Mouse (Mus musculus): ENCODE results near the gene Tmem143. TPM values are rescaled to one million over a fixed set of nuclear protein-coding genes. Genes with fewer than 3 reads are reported as not detected.
A peak's percentile ranks its signal among the peaks of the same experiment; 100 is the strongest.

Tmem143 gene
- polyA plus RNA-seq (2014; fragmentation: Nextera tagmentation; extraction: Ambion mirVana): 3.1 and 4.6 TPM in 2 replicates

DNA sequence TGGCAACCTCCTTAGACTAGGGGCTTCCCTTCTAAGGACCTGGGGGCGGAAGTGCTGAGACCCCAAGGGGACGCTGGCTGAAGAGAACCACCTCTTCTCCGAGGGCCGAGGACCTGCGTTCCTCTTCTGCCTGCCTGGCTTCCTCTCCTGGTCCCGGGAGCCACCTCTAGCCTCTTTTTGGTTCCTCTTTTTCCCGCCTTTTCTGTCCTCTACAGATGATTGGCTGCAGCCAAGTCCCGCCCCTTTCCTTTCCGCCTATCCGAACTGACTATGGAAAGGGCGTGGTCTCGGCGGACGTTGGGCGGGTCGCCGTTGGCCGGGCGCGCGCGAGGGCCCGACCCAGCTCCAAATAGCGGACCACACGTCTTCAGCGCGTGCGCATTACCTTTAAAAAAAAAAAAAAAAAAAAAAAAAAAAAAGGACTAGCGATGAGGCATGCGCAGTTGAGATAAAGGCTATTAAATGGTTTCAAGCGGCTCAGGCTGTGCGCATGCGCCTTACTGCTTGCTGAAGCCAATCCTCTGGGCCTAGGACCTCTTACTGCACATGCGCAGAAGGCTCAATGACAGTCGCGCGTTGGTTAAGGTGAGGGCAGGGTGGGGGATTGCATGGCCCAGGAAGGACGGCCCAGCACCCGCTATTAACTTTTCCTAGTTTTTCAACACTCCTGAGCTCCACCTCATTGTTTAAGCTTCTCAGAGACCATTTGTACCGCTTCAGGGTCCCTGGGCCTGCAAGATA is at the start of gene Tmem143, which contains the start of gene Syngr4:
Tmem143 (plus strand) TSS at position 425 of the 741 bp plus-strand sequence.
Syngr4 (minus strand) TSS at position 198 of the 741 bp plus-strand sequence.
- Histone ChIP-seq H3K4me2 (replicated peaks; ENCODE audit: low read depth, low read length) (peak within 1 kb of the TSS; percentile 71), H3K27me3 (ENCODE audit: control insufficient read depth, insufficient read depth, low read length) (no peaks in the 10 kb centered on the region), H3K4me1 (replicated peaks; ENCODE audit: control insufficient read depth, insufficient read depth, low read length) (no peaks in the 10 kb centered on the region), H3K9me3 (ENCODE audit: control insufficient read depth, low read length) (no peaks in the 10 kb centered on the region), H3K9ac (ENCODE audit: low read depth, low read length) (peak within 1 kb of the TSS; percentile 62), H3K27ac (ENCODE audit: low read depth, low read length) (0 out of 2 replicates have a peak within 1 kb of the TSS, but pooled peaks have one; percentile 1), H3K36me3 (ENCODE audit: control insufficient read depth, insufficient read depth, low read length) (no peaks in the 10 kb centered on the region), H3K4me3 (ENCODE audit: low read depth, low read length) (peak within 1 kb of the TSS; percentile 46)
- peak; percentile 98 for DNase-seq (ENCODE audit: low spot score)
- WGBS: 2% methylated on average over 40 of the region's 40 CpGs
- peak; percentile 91 for ATAC-seq (ENCODE audit: low FRiP score)

DNA sequence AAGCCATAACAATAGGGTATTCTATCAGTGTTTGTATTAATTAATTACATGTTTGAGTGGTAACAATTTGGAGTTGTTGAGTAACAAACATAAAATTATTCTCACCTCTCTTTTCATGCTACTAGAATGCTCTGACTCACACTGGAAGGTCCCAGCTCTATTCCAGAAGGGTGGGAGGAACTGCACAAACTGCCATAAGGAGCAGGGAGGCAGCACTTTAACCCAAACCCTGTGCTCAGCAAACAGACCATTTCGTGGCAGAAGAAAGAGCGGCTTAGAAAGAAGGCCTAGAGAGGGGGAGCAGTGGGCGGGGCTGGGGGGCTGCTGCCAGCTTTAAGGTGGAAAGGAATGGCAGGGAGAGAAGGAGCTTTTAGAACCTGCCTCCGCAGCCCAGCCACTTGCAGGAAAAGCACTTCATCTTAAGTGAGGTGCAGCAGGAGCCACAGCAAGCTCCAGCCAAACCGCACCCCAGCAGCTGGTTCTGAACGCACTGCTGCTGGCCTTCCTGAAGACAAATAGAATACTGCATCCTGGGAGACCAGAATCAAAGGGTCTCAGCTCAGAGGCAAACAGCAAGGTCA is 48.2 kb upstream of the Tmem143 start:
- no peaks in the 10 kb centered on the region for H3K4me1 ChIP-seq (replicated peaks; ENCODE audit: control insufficient read depth, insufficient read depth, low read length)
- H3K36me3 ChIP-seq (ENCODE audit: control insufficient read depth, insufficient read depth, low read length): no peaks in the 10 kb centered on the region
- DNase-seq (ENCODE audit: low spot score): no peak
- no peak overlapping the region for H3K9ac ChIP-seq (ENCODE audit: low read depth, low read length)
- H3K27me3 ChIP-seq (ENCODE audit: control insufficient read depth, insufficient read depth, low read length): no peaks in the 10 kb centered on the region
- no peak for ATAC-seq (ENCODE audit: low FRiP score)
- H3K4me2 ChIP-seq (replicated peaks; ENCODE audit: low read depth, low read length): no peak overlapping the region
- 9% methylated on average over 6 of the region's 6 CpGs for WGBS
- H3K27ac ChIP-seq (ENCODE audit: low read depth, low read length): no peak overlapping the region; the same call in 1 of the 2 replicates
- H3K9me3 ChIP-seq (ENCODE audit: control insufficient read depth, low read length): no peaks in the 10 kb centered on the region
- no peak overlapping the region for H3K4me3 ChIP-seq (ENCODE audit: low read depth, low read length)

DNA sequence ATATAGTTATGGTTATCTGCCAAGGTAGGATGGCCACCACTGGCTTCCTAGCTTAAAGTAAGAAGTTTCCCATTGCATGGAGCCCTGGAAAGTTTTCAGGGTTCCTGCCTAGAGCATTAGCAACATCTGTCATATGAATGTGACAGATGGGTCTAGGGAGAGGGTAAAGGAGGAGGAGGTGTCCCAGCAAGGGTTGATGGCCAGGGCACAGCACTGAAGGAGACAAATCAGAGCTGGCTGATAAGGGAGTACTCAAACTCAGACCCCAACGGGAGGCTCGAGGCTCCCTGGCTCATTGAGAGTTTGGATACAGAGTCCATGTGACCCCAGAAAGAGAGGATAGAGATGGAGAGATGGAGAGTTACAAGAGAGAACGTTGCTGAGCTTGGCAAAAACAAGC is 46.1 kb upstream of the Tmem143 start:
- H3K4me2 ChIP-seq (replicated peaks; ENCODE audit: low read depth, low read length): no peak overlapping the region
- no peaks in the 10 kb centered on the region for H3K36me3 ChIP-seq (ENCODE audit: control insufficient read depth, insufficient read depth, low read length)
- H3K9me3 ChIP-seq (ENCODE audit: control insufficient read depth, low read length): no peaks in the 10 kb centered on the region
- DNase-seq (ENCODE audit: low spot score) (no peak), ATAC-seq (ENCODE audit: low FRiP score) (no peak)
- no peak overlapping the region for H3K9ac ChIP-seq (ENCODE audit: low read depth, low read length)
- H3K4me1 ChIP-seq (replicated peaks; ENCODE audit: control insufficient read depth, insufficient read depth, low read length): no peaks in the 10 kb centered on the region
- 0 out of 2 replicates have a peak, but pooled peaks cover 2% of the 10 kb centered on the region for H3K27me3 ChIP-seq (ENCODE audit: control insufficient read depth, insufficient read depth, low read length)
- no peak overlapping the region for H3K27ac ChIP-seq (ENCODE audit: low read depth, low read length)
- WGBS: 69% methylated on average over 3 of the region's 3 CpGs
- no peak overlapping the region for H3K4me3 ChIP-seq (ENCODE audit: low read depth, low read length)

DNA sequence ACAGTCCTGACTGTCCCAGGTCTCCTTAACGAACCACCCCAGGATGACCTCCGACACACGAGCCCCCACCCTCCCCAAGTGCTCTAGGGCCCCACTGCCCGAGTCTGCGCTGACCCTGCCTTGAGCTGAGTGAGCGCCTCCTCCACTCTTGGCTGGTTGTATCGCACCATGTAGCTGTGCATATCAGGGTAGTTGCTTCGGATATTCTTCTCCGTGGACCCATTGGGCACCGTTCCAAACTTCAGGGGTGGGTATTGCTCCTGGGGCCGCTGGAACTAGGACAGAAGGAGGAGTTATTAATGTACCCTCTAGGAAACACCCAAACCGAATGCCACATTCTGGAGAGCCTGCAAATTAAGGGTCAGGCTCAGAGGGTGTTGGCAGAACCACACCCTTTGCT is 43.7 kb upstream of the Tmem143 start:
- Histone ChIP-seq H3K27ac (ENCODE audit: low read depth, low read length) (no peak overlapping the region), H3K27me3 (ENCODE audit: control insufficient read depth, insufficient read depth, low read length) (peaks cover 10% of the 10 kb centered on the region), H3K9me3 (ENCODE audit: control insufficient read depth, low read length) (no peaks in the 10 kb centered on the region), H3K4me3 (ENCODE audit: low read depth, low read length) (no peak overlapping the region), H3K36me3 (ENCODE audit: control insufficient read depth, insufficient read depth, low read length) (no peaks in the 10 kb centered on the region), H3K4me2 (replicated peaks; ENCODE audit: low read depth, low read length) (no peak overlapping the region), H3K4me1 (replicated peaks; ENCODE audit: control insufficient read depth, insufficient read depth, low read length) (no peaks in the 10 kb centered on the region), H3K9ac (ENCODE audit: low read depth, low read length) (no peak overlapping the region)
- no peak for ATAC-seq (ENCODE audit: low FRiP score)
- no peak for DNase-seq (ENCODE audit: low spot score)
- WGBS: 90% methylated on average over 12 of the region's 12 CpGs

DNA sequence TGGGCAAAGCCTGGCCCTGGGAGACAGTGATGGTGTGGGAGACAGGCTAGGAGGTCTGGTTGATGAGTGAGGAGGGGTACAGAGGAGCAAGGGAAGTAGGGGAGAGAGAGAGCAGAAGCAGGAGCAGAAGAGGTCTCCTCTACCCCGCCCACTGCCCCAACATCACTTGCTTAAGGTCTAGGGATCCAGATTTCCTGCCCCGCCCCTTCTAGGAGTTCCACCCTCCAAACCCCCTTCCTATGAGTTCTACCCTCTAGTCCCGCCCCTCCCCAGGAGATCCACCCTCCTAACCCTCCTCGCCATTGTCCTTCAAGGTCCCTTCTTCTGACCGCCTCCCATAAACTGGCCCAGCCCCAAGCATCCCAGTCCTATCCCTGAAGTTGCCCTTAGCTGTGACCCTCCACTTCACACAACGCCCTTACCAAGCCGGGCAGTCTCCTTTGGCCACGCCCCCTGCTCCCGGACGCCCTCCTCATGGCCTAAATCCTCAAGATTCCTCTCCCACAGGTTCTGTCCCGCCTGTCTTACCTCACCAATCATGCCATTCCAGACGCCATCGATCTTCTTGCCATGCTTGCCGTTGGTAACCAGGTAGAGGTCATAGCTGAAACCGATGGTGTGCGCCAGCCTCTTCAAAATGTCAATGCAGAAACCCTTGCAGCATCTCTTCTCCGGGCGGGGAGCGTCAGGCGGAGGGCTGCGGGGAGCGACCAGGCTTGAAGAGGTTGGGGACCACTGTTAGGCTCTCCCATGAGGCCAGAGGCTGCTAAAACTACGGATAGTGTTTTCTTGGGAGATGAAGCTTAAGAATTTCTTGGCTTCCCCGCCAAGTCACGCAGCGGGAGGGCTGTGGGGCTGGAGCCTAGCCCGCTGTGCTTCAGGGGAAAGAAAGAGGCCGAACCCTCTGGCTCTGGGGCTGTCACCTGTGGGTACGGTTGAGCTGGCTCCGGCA is 39.5 kb upstream of the Tmem143 start:
- DNase-seq (ENCODE audit: low spot score): peak; percentile 60
- WGBS: 2% methylated on average over 29 of the region's 30 CpGs
- H3K9me3 ChIP-seq (ENCODE audit: control insufficient read depth, low read length): no peaks in the 10 kb centered on the region
- H3K36me3 ChIP-seq (ENCODE audit: control insufficient read depth, insufficient read depth, low read length): no peaks in the 10 kb centered on the region
- H3K27ac ChIP-seq (ENCODE audit: low read depth, low read length): no peak overlapping the region
- peak overlapping the region; percentile 15 for H3K4me3 ChIP-seq (ENCODE audit: low read depth, low read length)
- H3K4me2 ChIP-seq (replicated peaks; ENCODE audit: low read depth, low read length): peak overlapping the region; percentile 30
- peak; percentile 53; the same call in 1 of the 2 replicates for ATAC-seq (ENCODE audit: low FRiP score)
- no peaks in the 10 kb centered on the region for H3K4me1 ChIP-seq (replicated peaks; ENCODE audit: control insufficient read depth, insufficient read depth, low read length)
- peaks cover 18% of the 10 kb centered on the region for H3K27me3 ChIP-seq (ENCODE audit: control insufficient read depth, insufficient read depth, low read length)
- H3K9ac ChIP-seq (ENCODE audit: low read depth, low read length): no peak overlapping the region

DNA sequence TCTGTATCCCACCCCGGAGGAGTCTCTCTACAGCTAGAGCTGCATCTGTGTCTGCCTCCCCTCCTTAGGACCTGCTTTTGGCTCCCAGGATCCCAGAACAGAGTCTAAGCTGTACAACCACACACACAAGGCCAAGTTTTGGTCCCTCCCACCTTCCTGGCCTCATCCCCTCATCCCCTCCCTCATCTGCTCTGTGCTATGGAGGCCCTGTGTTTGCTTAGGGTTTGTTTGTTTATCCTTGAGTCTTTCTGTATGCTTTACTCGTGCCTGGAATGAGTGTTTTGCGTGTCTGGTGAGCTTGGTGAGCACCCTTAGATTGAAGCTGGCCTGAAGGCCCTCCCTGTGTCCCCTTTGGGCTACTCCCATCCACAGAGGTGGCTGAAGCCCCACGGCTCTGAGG is 37.7 kb upstream of the Tmem143 start:
- Histone ChIP-seq H3K9ac (ENCODE audit: low read depth, low read length) (no peak overlapping the region), H3K4me2 (replicated peaks; ENCODE audit: low read depth, low read length) (no peak overlapping the region), H3K9me3 (ENCODE audit: control insufficient read depth, low read length) (no peaks in the 10 kb centered on the region), H3K27ac (ENCODE audit: low read depth, low read length) (no peak overlapping the region), H3K27me3 (ENCODE audit: control insufficient read depth, insufficient read depth, low read length) (peaks cover 16% of the 10 kb centered on the region), H3K4me1 (replicated peaks; ENCODE audit: control insufficient read depth, insufficient read depth, low read length) (no peaks in the 10 kb centered on the region), H3K4me3 (ENCODE audit: low read depth, low read length) (no peak overlapping the region), H3K36me3 (ENCODE audit: control insufficient read depth, insufficient read depth, low read length) (no peaks in the 10 kb centered on the region)
- ATAC-seq (ENCODE audit: low FRiP score): no peak
- WGBS: 65% methylated on average over 4 of the region's 4 CpGs
- DNase-seq (ENCODE audit: low spot score): no peak

DNA sequence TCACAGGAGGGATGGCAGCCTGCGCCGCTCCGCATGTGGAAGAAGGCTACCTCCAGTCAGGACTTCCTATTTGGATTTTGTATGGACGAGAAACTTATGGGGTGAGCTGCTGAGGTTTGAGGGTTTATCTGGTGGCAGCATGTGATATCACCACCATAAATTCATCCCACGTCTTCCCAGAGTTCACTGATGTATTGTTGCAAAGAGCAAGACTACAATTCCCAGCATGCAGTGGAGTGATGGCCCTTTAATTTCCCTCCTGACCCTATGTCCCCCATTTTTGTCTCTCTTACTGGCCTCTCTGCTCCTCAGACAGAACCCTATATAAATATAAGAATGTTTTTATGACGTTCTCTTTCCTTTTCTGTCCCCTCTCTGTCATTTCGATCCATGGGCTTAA is 33.9 kb upstream of the Tmem143 start:
- H3K4me1 ChIP-seq (replicated peaks; ENCODE audit: control insufficient read depth, insufficient read depth, low read length): peaks cover 2% of the 10 kb centered on the region; the same call in 1 of the 2 replicates
- WGBS: 91% methylated on average over 7 of the region's 7 CpGs
- no peak for ATAC-seq (ENCODE audit: low FRiP score)
- no peaks in the 10 kb centered on the region for H3K36me3 ChIP-seq (ENCODE audit: control insufficient read depth, insufficient read depth, low read length)
- H3K27ac ChIP-seq (ENCODE audit: low read depth, low read length): no peak overlapping the region
- H3K9me3 ChIP-seq (ENCODE audit: control insufficient read depth, low read length): no peaks in the 10 kb centered on the region
- no peak overlapping the region for H3K9ac ChIP-seq (ENCODE audit: low read depth, low read length)
- DNase-seq (ENCODE audit: low spot score): no peak
- H3K4me3 ChIP-seq (ENCODE audit: low read depth, low read length): no peak overlapping the region
- H3K27me3 ChIP-seq (ENCODE audit: control insufficient read depth, insufficient read depth, low read length): peaks cover 17% of the 10 kb centered on the region; the same call in 1 of the 2 replicates
- no peak overlapping the region for H3K4me2 ChIP-seq (replicated peaks; ENCODE audit: low read depth, low read length)

DNA sequence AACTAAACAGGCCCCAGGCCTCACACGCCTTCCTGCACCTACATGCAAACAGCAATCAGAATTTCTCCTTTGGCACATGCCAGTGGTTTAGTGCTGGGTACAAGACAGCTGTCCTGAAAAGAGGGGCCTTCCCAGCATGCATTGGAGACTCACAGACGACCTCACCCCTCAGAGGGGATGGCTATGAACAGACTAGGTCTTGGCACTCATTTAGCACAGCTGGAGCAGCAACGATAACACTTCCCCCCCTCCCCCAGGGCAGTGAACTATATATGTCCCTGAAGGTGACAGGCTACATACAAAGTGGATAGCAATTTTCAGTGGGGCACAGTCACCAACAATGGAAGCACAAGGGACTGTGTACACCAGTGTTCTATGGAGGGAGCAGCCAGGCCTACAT is 32.3 kb upstream of the Tmem143 start:
- Histone ChIP-seq H3K9me3 (ENCODE audit: control insufficient read depth, low read length) (no peaks in the 10 kb centered on the region), H3K4me2 (replicated peaks; ENCODE audit: low read depth, low read length) (no peak overlapping the region), H3K36me3 (ENCODE audit: control insufficient read depth, insufficient read depth, low read length) (no peaks in the 10 kb centered on the region), H3K27me3 (ENCODE audit: control insufficient read depth, insufficient read depth, low read length) (peaks cover 21% of the 10 kb centered on the region), H3K4me3 (ENCODE audit: low read depth, low read length) (no peak overlapping the region), H3K27ac (ENCODE audit: low read depth, low read length) (no peak overlapping the region), H3K9ac (ENCODE audit: low read depth, low read length) (no peak overlapping the region), H3K4me1 (replicated peaks; ENCODE audit: control insufficient read depth, insufficient read depth, low read length) (peaks cover 5% of the 10 kb centered on the region)
- 82% methylated on average over 3 of the region's 3 CpGs for WGBS
- no peak for DNase-seq (ENCODE audit: low spot score)
- ATAC-seq (ENCODE audit: low FRiP score): no peak

Data from hindbrain, embryonic 11.5 days (tissue).